Mouse (Mus musculus): ENCODE data around the gene Peli1. TPM values are rescaled to one million over a fixed set of nuclear protein-coding genes. Genes with fewer than 3 reads are reported as not detected.
"Not testable (repeated sequence)": the region's sequence is repeated elsewhere in the genome, so short reads cannot be mapped to it uniquely, and the experiment has no call there.

The Peli1 gene
- polyA plus RNA-seq, 1 experiment from 2014 or later, result 63.9 TPM

GRCm38 (mm10) chr11:21164312-21164993, 73.4 kb downstream of the Peli1 start:
- Histone ChIP-seq H3K27me3 (replicated peaks; ENCODE audit: low read depth, poor library complexity, severe bottlenecking) (no peaks in the 10 kb centered on the region), H3K4me1 (peaks cover 29% of the 10 kb centered on the region), H3K4me3 (no peak overlapping the region), H3K36me3 (replicated peaks) (no peaks in the 10 kb centered on the region), H3K27ac (replicated peaks) (no peak overlapping the region), H3K9me3 (no peaks in the 10 kb centered on the region)
- no peak for DNase-seq (ENCODE audit: low spot score)
- 70% methylated on average over 8 of the region's 8 CpGs for WGBS

DNA sequence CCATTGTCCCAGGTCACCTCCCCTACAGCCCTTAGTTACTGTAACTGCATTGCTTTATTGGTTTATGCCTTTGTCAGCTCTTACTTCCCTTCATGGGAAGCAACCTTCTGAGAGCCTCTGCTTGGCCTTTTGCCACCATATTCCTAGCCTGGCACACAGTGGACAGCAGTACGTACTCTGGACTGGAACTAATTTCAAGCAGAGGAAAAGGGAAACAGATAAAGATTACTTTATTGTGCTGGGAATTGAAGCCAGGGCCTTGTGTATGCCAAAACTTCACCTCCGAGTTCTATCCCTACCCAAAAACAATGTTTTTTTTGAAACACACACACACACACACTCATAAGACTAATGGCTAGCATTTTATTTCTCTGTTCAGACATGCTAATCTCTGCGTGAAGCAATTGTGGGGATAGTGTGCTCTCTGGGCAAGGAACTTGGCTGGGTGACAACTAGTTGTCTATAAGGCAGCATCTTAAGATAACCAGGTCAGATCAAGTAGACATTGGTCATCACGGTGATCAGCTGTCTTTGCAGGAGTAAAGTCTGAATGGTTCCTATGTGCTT, 74.0 kb downstream of the Peli1 start:
- peaks cover 29% of the 10 kb centered on the region for H3K4me1 ChIP-seq
- H3K4me3 ChIP-seq, result no peak overlapping the region
- H3K36me3 ChIP-seq (replicated peaks), result no peaks in the 10 kb centered on the region
- H3K27ac ChIP-seq (replicated peaks), result no peak overlapping the region
- DNase-seq (ENCODE audit: low spot score), result no peak
- H3K27me3 ChIP-seq (replicated peaks; ENCODE audit: low read depth, poor library complexity, severe bottlenecking), result no peaks in the 10 kb centered on the region
- H3K9me3 ChIP-seq, result peaks cover 3% of the 10 kb centered on the region
- 82% methylated on average over 4 of the region's 4 CpGs for WGBS

DNA sequence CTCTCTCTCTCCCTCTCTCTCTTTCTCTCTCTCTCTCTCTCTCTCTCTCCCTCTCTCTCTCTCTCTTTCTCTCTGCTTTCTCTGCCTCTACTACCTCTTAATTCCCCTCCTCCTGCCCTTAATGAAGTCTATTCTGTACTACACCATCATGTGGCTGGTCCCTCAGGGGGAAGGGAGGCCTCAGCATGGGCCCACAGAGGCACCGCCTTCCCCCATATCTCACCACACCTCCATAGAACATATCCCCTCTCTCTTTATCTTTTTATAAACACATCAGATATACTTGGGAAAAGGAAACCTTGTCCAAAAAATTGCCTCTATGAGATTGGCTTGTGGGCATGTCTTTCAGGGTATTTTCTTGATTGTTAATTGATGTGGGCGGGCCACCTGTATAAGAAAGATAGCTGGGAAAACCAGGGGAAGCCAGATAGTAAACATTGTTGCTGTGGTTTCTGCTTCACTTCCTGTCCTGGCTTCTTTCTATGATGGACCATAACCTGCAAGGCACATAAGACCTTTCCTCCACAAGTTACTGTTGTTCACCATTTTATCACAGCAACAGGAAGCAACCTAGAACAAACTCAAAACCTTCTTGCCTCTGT, 75.5 kb downstream of the Peli1 start:
- WGBS, result 96% methylated on average over 2 of the region's 2 CpGs
- H3K4me1 ChIP-seq, result peaks cover 28% of the 10 kb centered on the region
- H3K27ac ChIP-seq (replicated peaks), result no peak overlapping the region
- no peaks in the 10 kb centered on the region for H3K36me3 ChIP-seq (replicated peaks)
- DNase-seq (ENCODE audit: low spot score), result no peak
- H3K9me3 ChIP-seq, result peaks cover 4% of the 10 kb centered on the region
- H3K27me3 ChIP-seq (replicated peaks; ENCODE audit: low read depth, poor library complexity, severe bottlenecking), result no peaks in the 10 kb centered on the region
- no peak overlapping the region for H3K4me3 ChIP-seq

- H3K4me3 ChIP-seq, result no peak overlapping the region
- no peaks in the 10 kb centered on the region for H3K27me3 ChIP-seq (replicated peaks; ENCODE audit: low read depth, poor library complexity, severe bottlenecking)
- peaks cover 4% of the 10 kb centered on the region for H3K9me3 ChIP-seq
- peaks cover 12% of the 10 kb centered on the region for H3K4me1 ChIP-seq
- WGBS, result 49% methylated on average over 6 of the region's 6 CpGs
- no peak for DNase-seq (ENCODE audit: low spot score)
- H3K27ac ChIP-seq (replicated peaks), result no peak overlapping the region; the same call in 1 of the 2 replicates
- no peaks in the 10 kb centered on the region for H3K36me3 ChIP-seq (replicated peaks)
Measured at GRCm38 (mm10) chr11:21168828-21169607, 77.9 kb downstream of the Peli1 start.

GRCm38 (mm10) chr11:21169608-21169860, 78.4 kb downstream of the Peli1 start:
- WGBS, result 71% methylated on average over 1 of the region's 1 CpGs
- H3K4me3 ChIP-seq; H3K27ac ChIP-seq (replicated peaks); H3K27me3 ChIP-seq (replicated peaks; ENCODE audit: low read depth, poor library complexity, severe bottlenecking); H3K36me3 ChIP-seq (replicated peaks); DNase-seq (ENCODE audit: low spot score); H3K9me3 ChIP-seq: not testable (repeated sequence)
- peaks cover 12% of the 10 kb centered on the region for H3K4me1 ChIP-seq

DNA sequence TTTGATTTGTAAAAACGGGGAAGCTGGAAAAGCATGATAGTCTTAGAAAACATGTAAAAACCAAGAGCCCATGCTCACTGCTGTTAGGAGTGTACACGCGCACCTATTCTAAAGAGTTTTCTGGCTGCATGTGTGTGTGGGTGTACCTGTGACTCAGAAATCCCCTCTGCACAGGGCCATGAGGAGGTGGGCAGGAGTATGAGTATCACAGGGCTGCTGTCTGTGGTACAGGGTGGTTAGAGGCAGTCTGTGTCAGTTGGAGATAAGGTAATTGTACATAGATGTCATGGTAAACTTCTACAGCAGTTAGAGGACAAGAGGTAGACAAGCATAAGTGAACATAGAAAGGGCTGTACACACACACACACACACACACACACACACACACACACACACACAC, 81.2 kb downstream of the Peli1 start:
- no peak overlapping the region for H3K4me3 ChIP-seq
- H3K27ac ChIP-seq (replicated peaks), result no peak overlapping the region
- no peaks in the 10 kb centered on the region for H3K36me3 ChIP-seq (replicated peaks)
- 91% methylated on average over 3 of the region's 3 CpGs for WGBS
- peaks cover 9% of the 10 kb centered on the region for H3K4me1 ChIP-seq
- DNase-seq (ENCODE audit: low spot score), result no peak
- H3K27me3 ChIP-seq (replicated peaks; ENCODE audit: low read depth, poor library complexity, severe bottlenecking), result no peaks in the 10 kb centered on the region
- peaks cover 4% of the 10 kb centered on the region for H3K9me3 ChIP-seq

- Histone ChIP-seq H3K27me3 (replicated peaks; ENCODE audit: low read depth, poor library complexity, severe bottlenecking) (no peaks in the 10 kb centered on the region), H3K27ac (replicated peaks) (peak overlapping the region; percentile 37; the same call in 1 of the 2 replicates), H3K36me3 (replicated peaks) (no peaks in the 10 kb centered on the region), H3K9me3 (peaks cover 4% of the 10 kb centered on the region), H3K4me3 (no peak overlapping the region), H3K4me1 (peaks cover 7% of the 10 kb centered on the region)
- 95% methylated on average over 6 of the region's 6 CpGs for WGBS
- DNase-seq (ENCODE audit: low spot score), result no peak
Measured at GRCm38 (mm10) chr11:21173926-21174325, 82.8 kb downstream of the Peli1 start.

- Histone ChIP-seq H3K4me1 (peaks cover 6% of the 10 kb centered on the region), H3K27me3 (replicated peaks; ENCODE audit: low read depth, poor library complexity, severe bottlenecking) (no peaks in the 10 kb centered on the region), H3K27ac (replicated peaks) (peak overlapping the region; percentile 37; the same call in 1 of the 2 replicates), H3K36me3 (replicated peaks) (no peaks in the 10 kb centered on the region), H3K9me3 (peaks cover 4% of the 10 kb centered on the region), H3K4me3 (no peak overlapping the region)
- 57% methylated on average over 5 of the region's 5 CpGs for WGBS
- peak; percentile 35 for DNase-seq (ENCODE audit: low spot score)
Measured at GRCm38 (mm10) chr11:21174396-21174795, 83.3 kb downstream of the Peli1 start.

GRCm38 (mm10) chr11:21175063-21175462, 84.0 kb downstream of the Peli1 start:
- Histone ChIP-seq H3K9me3 (peaks cover under 1% of the 10 kb centered on the region; the same call in 1 of the 2 replicates), H3K36me3 (replicated peaks) (no peaks in the 10 kb centered on the region), H3K4me1 (peaks cover 6% of the 10 kb centered on the region), H3K4me3 (no peak overlapping the region), H3K27ac (replicated peaks) (no peak overlapping the region), H3K27me3 (replicated peaks; ENCODE audit: low read depth, poor library complexity, severe bottlenecking) (no peaks in the 10 kb centered on the region)
- WGBS, result 87% methylated on average over 7 of the region's 7 CpGs
- DNase-seq (ENCODE audit: low spot score), result no peak

DNA sequence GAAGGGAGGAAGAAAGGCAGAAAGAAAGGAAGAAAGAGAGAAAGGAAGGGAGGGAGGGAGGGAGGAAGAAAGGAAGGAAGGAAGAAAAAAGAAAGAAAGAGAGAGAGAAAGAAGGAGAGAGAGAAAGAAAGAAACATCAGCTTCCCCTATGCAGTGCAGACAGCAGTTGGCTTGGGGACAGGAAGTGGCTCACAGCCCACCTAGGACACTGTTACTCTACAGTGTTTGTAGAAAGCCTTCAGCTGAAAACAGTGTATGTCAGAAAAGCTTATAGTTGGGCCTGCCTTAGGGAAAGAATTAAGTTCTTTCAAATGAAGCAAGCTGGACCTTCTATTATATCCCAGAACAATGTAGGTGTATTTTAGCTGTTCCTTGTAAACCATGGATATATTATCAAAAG, 85.4 kb downstream of the Peli1 start:
- DNase-seq (ENCODE audit: low spot score), result no peak
- no peaks in the 10 kb centered on the region for H3K9me3 ChIP-seq
- no peak overlapping the region for H3K27ac ChIP-seq (replicated peaks)
- no peaks in the 10 kb centered on the region for H3K36me3 ChIP-seq (replicated peaks)
- peaks cover 6% of the 10 kb centered on the region for H3K4me1 ChIP-seq
- no peak overlapping the region for H3K4me3 ChIP-seq
- H3K27me3 ChIP-seq (replicated peaks; ENCODE audit: low read depth, poor library complexity, severe bottlenecking), result no peaks in the 10 kb centered on the region

- 74% methylated on average over 4 of the region's 4 CpGs for WGBS
- Histone ChIP-seq H3K27ac (replicated peaks) (no peak overlapping the region), H3K27me3 (replicated peaks; ENCODE audit: low read depth, poor library complexity, severe bottlenecking) (no peaks in the 10 kb centered on the region), H3K4me3 (no peak overlapping the region), H3K36me3 (replicated peaks) (no peaks in the 10 kb centered on the region), H3K9me3 (no peaks in the 10 kb centered on the region), H3K4me1 (peaks cover 9% of the 10 kb centered on the region)
- DNase-seq (ENCODE audit: low spot score), result no peak
Measured at GRCm38 (mm10) chr11:21178343-21178742, 87.3 kb downstream of the Peli1 start.

- Histone ChIP-seq H3K4me3 (no peak overlapping the region), H3K36me3 (replicated peaks) (no peaks in the 10 kb centered on the region), H3K27me3 (replicated peaks; ENCODE audit: low read depth, poor library complexity, severe bottlenecking) (no peaks in the 10 kb centered on the region), H3K9me3 (no peaks in the 10 kb centered on the region), H3K27ac (replicated peaks) (no peak overlapping the region), H3K4me1 (peaks cover 9% of the 10 kb centered on the region)
- 88% methylated on average over 8 of the region's 8 CpGs for WGBS
- no peak for DNase-seq (ENCODE audit: low spot score)
Measured at GRCm38 (mm10) chr11:21178998-21179645, 88.0 kb downstream of the Peli1 start.
